Mouse (Mus musculus): ENCODE measurements around the gene Fam184a. TPM values are rescaled to one million over a fixed set of nuclear protein-coding genes. Genes with fewer than 3 reads are reported as not detected.
"Not testable (repeated sequence)": the region's sequence is repeated elsewhere in the genome, so short reads cannot be mapped to it uniquely, and the experiment has no call there.

Fam184a gene
- total and polyA plus RNA-seq, 3 experiments, result 0.35 to 2.9 (median 2.6) TPM

DNA sequence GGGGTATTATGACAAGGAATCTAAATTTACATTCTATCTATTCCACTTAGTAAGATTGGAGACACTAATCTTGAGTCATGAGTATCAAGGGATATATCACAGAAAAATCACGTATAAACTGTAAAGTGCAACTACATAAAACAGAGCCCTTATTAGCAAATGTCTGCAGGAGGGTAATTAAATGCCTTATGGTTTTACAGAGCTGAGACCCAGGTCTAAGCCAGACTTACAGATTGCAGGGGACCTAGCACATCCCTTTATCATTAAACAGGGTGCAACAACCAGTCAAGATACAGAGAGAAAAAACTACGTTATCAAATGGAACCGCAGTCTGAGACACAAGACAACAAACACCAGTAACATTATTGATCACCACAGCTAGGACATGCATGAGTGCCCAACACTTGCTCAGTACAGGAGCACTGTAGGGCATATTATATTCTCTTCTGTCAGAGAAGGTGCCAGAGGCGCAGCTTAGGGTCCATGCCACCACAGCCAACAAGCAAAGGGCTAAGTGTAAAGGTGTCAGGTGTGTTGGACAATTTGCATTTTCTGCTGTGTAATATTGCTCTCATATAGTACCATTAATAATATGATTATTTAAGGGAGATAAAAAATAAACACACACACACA is 61.9 kb downstream of the Fam184a start:
- DNase-seq, result no peak

DNA sequence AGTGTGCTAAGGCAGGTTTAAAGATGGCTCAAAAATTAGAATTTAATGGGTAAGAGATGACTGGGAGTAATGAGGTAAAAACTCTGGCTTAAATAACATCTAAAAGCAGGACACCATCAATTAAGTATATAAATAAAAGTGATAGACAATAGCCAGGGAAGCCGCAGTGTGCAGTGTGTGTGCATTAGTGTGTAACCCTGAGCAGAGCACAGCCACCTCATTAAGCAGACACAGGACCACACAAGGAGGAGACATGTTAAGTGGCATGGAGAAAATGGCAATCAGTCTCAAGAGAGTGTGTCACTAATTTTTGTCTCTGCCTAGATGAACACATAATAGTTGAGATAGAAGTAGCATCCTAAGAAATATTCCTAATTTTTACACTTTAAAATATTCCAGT is 62.4 kb downstream of the Fam184a start:
- no peak for DNase-seq

DNA sequence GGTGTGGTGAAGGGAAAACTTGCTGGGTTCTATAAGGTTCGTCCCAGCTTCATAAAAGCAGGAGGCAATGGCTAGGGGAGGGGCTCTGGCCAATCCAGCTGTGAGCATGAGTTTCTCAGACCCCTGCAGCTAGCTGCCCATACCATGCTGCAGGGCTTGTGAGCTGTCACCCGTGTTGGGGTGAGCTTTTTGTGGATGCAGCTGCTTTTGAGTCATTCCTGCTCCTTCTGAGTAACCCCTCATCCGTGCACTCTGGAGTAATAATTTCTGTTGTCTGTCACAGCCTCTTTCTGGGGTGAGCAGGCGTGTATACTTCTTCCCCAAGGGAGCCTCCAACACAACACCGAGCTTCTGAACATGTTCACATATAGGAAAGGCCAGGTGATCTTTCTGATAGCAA is 63.0 kb downstream of the Fam184a start:
- no peak for DNase-seq

DNA sequence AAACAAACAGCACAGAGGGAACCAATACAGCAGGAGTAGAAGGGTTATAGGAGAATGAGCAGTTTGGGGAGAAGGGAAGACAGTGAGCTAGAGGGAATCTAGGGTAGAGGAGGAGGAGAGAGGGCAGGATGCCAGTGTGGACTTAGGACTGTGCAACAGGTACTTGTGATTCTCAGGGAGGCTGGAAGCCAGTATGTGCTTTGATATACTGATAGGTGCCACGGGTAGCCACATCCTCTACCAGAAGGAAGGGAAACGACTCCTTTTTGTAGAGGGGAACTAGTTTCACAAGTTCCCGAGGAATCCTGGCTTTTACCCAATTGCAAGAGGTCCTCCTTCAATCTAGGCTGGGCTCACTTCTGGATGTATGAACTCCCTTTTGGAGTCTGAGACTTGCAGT is 65.1 kb downstream of the Fam184a start:
- DNase-seq, result no peak

DNA sequence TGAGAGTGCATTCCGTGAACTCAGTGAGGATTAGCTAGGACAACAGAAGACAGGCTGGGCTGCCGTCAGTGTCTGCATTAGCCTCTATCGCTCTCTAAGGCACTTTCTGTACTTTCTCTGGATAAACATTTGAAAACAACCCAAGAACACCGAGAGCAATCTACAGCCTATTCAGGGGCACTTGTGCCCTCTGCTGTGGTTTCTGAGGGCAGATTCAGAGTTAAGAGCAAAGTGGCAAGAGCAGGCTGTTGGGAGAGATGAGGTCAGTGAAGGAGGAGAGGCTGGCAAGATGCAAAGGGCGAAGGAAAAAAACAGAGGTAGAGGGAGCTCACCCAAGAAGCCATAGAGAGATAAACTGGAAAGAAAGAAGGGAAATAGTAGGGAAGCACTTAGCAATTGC is 67.7 kb downstream of the Fam184a start:
- DNase-seq, result no peak

DNA sequence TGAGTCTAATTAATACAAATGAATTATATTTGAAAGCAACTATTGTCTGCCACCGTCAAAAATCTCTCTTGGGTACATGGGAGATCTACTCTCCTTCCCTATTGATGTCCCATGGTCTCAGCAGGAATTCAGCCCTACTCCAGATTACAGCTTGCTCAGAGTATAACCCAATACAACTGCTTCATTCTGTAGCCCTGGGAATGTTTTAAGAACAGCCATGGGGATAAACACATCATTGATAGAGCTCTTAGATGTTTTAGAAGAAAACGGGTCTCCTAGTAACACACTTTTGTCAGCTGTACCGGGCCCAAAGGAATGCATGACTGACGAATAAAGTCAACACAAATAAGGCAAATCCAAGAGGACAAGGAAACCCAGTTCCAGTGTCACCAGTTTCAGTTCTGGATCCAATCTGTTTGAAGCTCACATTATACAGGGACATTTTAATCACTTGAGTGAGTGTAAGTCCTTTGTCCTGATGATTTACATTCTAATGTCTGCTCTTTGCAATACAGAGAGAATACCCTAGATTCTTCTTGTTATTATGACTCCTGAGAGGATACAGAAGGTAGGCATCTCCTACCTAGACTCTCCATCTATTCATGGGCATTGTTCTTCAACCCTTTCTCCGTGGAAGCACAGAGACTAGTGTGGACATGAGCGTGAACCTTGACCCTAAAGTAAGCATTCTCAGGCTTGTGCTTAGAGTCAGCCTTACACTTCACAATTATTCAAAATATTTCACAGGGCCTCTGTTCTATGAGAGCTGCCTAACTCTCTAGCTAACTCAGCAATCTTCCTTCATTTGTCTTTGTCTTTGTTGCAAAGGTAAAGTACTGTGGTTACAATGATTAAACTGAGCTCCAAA is 71.0 kb downstream of the Fam184a start:
- DNase-seq, result no peak

DNA sequence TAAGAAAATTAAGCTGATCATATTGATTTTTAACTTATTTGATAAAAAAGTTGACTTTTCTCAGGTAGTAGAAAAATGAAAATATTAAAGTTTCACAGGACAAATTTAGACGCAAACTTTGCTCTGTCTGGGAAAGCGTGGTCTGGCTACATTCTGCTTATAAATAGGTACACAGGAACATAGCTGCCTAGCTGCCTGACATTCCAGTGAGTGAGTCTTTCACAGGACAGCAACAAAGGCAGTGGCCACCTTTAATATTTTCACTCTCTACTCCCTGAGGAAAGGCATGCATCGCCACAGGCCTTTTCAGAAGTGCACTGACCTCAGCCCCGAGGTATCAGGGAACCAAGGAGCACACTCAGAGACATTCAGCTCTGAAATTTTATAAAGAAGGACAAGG is 89.1 kb downstream of the Fam184a start:
- no peak for DNase-seq

DNA sequence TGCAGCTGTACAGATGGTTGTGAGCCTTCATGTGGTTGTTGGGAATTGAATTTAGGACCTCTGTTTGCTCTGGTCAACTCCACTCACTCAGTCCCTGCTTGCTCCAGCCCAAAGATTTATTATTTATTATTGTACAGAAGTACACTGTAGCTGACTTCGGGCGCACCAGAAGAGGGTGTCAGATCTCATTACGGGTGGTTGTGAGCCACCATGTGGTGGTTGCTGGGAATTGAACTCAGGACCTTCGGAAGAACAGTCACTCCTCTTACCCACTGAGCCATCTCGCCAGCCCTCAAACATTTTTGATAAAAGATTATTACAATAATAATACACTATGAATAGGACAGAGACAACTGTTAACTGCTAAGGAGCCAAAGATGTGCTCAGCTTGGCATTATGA is 96.7 kb downstream of the Fam184a start:
- not testable (repeated sequence) for DNase-seq

DNA sequence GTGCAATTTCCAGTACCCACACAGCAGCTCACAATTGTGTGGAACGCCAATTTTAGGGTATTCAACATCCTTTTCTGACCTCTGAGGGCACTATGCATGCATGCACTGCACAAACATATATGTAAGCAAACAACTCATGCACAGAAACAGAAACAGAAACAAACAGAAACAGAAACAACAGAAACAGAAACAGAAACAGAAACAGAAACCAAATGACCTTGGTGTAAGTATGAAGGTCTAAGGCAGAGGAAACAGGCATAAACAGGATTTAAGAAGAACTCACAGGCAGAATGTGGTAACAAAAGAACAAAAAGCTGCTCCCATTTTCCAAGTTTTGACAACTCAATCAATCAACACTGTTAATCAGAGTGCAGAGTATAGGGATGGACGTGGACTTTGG is 100.2 kb downstream of the Fam184a start:
- no peak for DNase-seq

DNA sequence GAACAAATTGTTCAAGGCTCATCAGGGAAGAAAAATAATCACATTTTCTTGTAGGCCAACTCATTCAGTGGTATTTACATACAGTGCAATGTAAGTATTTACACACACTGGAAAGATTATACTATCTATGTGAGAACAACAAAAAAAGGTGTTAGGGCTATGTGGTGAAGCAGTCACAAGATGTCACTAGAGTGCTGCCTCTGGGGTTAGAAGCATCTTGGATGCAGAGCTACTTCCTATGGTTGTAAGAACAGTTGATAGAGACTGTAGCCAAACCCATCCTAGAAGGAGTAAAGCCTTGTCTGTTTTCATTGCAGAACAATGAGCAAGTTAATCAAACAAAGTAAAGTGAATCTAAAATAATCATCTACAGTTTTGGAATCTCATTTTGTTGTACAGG is 109.4 kb downstream of the Fam184a start:
- no peak for DNase-seq

DNA sequence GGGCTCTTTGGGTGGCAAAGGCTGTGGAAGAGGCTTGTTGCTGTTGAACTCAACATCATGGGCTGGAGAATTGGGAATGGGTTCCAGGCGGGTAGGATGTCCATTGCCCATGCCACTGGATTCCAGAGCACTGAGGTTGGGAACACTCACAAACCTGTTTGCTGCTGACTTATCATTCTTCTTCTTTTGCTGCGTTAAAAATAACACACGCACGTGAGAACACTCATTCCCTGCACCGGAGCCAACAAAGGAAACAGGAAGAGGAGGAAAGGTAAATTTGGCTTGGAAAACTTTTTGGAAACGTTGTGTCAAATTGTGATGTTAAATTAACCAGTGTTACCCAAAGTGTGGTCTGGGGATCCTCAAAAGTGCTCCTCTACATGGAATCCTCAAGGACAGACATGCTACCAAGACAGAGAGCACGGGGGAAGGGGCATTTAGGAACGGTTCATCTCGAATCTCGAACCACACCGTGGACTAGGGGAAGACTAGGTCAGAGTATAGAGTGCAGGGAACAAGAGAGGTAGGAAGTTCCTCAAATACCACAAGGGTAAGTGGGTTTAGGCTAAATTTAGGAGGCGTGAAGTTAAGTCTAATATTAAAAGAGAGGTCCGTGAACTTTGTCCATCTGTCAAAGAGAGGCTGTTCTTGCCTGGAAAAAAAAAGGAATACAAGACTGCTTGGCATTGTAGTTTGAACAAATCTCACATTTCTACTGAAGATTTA is 115.5 kb downstream of the Fam184a start:
- DNase-seq, result no peak

DNA sequence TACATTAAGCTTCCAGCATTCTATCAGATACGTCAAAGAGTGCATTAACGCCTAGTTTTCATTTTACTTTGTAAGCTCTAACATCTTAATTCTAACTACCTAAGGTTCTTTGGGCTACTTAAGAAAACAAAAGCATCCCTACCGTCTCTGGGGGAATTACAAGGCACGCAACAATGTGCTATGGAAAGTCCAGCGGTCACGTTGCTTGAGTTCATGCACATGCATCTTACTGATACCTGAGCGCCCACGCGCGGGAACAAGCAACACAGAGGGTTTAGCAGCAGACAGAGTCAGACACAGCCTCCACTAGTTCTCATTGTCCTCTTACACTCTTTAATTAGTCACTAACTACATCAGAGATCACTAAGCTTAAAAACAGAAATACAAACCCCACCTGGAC is 116.8 kb downstream of the Fam184a start:
- DNase-seq, result no peak

DNA sequence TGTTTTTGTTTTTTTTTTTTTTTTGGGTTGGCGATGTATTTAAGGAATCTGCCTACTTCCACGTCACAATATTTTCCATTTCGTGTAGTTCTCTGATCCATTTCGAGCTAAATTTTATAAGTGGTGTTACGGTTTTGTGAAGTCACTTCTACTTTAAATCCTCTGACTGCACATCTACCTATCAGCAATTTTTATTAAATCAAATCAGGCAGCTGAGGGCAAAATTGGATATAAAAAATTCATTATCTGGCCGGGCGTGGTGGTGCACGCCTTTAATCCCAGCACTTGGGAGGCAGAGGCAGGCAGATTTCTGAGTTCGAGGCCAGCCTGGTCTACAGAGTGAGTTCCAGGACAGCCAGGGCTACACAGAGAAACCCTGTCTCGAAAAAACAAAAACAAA is 120.6 kb downstream of the Fam184a start, which contains the start of gene Mcm9:
Gene Mcm9, minus strand, starts transcription at position 101 of the 400 bp plus-strand sequence.
- not testable (repeated sequence) for DNase-seq

DNA sequence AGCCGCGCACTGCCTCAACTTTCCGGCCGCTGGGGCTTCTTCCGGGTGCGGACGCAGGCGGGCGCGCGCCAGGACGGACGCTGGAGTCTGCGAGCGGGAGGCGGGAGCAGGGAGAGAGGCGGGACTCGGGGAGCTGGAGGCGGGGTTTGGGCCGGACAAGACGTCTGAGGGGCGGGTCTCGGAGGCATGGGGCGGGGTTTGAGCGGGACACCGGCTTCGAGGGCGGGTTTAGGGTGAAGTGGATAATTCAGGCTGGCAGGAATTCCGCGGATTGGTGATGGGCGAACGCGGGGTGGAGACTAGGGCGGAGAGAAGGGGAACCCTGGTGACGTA is 121.0 kb downstream of the Fam184a start:
- peak; percentile 98 for DNase-seq

DNA sequence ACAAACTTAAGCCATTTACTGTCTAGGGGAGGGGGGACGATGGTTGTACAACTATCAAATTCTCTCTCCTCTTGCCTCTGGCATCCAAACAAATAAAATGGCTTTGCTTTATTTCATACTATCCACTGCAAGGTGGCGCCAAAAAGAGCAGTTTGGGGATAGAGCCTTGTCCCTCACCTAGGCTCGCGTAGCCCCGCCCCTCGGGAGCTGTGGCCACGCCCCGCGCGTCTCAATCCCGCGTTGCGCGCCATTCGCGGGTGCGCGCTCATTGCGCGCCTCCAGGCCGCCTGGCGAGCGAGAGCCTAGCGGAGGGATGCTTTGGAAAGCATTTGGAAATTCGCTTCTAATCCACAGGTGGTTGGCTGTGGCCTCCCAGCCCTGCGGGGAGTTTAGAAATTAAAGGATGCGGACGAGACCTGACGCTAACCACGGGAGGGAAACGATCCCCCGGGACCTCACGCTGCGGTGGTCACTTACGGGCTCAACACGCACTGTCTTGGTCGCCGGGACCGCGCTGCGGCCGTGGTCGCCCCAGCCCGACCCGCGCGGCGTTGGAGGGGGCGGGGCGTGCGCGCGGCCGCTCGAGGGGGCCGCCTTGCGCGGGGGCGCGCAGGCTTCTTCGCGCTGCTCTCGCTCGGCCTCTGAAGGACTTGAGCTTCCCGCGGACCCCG is 121.5 kb downstream of the Fam184a start:
- DNase-seq, result peak; percentile 95

DNA sequence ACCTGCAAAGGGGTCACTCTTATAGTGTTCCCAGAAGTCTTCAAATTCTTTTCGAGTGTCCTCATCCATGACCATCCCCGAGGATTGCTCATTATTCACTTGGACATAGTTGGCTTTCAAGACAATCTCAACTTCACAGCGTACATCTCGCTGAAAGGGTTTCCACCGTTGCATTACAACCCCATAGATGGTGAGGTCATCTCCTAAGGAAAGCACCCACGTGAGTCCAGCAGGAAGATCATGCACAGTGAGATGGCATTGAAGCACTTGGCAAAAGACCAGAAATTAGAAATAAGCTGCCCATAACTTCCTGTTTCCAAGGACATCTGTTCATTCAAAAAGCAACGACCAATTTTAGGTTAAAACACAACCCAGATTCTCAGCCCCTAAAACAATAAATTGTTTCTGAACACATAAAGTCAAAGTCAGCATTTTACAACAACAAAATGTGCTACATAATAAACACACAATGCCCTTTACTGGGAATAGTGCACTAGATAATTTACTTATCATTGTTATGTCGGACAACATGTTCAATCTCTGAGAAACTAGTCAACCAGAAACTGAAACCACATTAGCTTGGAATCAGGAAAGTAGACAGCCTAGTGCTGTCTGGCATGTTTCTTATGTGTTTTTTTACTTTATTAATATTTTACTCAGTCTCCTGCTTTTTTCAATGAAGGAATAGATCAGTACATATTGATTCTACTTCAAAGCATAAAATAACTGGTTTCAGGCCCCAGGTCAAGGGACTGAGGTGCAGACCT is 134.9 kb downstream of the Fam184a start:
- peak; percentile 24 for DNase-seq

DNA sequence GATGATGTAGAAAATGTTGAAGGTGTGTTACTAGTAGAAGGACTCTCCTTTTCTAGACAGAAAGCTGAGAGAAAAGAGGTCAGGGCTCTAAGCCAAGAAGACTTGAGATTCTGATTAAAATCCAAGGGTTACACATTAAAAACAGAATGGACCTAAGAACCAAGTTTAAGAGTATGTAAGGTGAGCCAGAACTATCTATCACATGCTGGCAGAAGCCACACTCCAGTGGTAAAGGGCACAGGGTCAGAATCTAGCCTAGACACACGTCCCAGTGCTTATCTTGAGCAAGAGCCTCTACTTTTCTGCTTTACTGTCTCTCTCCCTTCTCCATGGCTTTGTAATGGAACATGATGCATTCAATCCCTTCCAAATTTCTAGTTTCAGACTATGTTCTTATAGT is 137.0 kb downstream of the Fam184a start:
- DNase-seq, result no peak

DNA sequence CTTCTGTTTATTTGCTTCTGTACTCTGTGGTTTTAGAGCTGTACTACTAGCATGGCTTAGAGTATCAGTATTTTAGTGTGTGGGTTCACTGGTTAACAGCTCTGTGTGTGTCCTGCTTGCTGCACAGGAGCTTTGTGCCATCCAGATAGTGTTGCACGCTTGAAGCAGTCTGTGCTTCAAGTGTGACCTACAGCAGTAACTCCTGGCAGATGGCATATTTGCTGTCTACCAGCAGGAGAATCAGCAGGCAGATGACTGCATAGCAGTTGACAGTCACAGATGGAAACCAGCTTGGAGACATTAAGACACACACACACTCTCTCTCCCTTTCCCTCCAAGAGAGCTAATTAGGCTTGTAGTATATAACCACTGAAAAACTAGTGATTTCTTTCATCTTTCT is 138.8 kb downstream of the Fam184a start:
- DNase-seq, result no peak

DNA sequence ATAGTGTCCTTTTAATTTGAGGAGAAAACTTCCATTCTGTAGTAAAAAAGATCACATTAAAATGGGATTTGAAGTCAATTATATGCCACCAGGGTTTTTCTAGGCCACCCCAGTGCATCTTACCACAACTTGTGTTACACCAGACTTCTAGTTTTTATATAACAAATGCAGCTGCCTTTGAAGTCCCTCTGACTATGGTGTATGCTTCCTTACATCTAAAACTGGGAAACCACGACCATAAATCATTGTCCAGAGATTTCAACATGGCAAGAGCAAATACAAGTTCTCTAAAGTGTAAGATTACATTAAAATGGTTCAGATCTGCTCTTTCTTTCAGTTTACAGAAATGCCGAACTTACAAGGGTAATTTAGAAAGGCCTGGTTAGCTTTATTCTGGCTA is 142.6 kb downstream of the Fam184a start:
- DNase-seq, result no peak

DNA sequence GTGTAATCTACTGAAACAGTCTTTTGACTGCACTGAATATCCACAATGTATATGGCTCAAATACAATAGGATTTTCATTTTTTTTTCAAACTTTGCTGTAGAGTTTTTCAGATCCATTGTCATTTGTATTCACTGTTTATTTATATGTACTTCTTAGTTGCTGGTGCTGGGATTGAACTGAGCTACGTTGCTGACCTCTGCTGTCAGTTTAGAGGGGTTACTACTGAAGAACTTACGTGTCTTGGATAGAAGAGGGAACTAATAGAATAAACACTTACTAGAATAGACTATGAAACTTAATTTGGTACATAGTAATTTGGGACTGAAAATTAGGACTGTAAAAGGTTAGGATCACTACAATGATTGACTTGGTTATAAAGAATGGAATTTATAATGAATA is 145.6 kb downstream of the Fam184a start:
- DNase-seq, result no peak

DNA sequence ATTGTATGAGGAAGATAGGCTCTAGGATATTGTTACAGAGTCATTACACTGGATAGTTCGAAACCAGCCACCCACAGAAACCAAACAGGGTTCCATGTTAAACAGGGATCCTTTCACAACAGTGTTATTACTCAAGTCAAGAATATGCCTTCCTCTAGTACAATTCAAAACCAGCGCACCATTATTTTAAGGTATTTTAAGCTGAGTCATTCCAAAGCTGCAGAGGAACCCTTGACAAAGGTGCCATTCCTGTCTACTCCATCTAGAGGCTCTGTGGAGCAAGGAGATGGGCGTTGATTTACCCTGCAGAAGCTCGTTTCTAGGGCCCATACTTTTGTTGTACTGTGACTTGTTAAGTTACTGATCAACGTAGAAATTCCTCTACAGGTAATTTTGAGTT is 152.1 kb downstream of the Fam184a start:
- DNase-seq, result no peak
